Mouse (Mus musculus): Measurements from ENCODE around the gene Tmem18.

The Tmem18 gene

DNA sequence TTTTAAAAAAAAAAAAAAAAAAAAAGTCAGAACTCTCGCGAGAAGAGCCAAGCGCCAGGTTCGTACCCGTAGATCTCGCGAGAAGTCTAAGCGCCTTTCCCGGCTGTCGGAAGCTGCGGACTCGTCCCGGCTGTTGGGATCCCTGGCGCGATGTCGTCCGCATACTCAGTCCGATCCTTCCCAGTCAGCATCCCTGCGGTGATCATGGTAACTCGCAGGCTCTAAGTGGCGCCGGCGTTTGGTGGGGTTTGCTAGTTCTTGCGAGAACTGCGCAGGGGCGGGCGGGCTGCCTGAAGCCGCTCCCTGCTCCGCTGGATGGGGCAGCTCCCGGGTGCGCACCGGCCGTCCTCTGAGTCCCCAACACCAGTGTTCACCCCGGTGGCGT, at the start of gene Tmem18:
TSS of gene Tmem18 (plus strand) at position 71 of the 385 bp plus-strand sequence.
- DNase-seq (ENCODE audit: low spot score), result peak; percentile 45

DNA sequence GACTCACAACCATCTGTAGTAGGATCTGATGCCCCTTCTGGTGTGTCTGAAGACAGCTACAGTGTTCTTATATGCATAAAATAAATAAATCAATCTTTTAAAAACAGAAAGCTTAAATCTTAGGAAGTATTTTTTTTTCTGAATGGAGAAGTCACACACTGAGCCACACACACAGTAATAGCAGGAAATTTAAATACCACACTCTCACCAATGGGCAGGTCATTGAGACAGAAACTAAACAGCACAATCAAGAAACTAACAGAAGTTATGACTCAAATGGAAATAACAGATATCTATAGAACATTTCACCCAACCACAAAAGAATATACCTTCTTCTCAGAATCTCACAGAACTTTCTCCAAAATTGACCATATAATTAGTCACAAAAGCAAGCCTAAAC, 26.9 kb upstream of the Tmem18 start:
- DNase-seq (ENCODE audit: low spot score), result no peak

DNA sequence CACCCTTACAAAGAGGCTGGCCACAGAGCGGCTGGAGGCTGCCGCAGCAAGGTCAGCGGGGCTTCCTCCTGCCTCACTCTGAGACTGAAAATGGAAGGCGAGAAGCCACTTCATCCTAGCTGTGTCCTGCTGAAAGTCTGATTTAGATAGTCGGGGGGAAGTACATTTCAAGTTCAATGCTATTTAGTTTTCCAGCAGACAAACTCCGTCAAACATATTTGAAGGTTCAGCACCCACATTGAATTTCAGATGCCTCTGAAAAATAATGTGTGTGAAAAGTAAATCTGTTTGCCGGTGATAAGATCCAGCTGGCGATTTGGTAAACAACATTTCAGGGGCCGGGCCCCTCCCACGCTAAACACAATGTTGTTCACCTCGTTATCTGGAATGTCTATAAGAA, 22.8 kb upstream of the Tmem18 start:
- DNase-seq (ENCODE audit: low spot score), result no peak

DNA sequence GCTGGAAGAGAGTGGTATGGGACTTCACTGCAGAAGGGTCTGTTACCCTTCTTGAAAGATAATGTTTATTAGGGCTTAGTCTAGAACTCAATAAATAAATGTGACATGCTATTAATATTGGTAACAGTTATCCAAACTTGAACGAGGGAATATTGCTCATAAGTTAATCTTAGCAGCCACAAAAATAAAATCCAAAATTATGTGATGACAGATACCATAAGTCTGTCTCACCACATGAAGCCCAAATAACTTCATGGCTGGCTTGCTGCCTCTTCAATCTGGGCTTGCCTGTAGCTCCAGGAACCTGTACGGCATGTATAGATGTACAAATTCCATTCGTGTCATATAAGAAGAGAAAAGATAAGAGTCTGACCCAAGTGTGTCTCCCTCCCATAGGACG, 12.2 kb upstream of the Tmem18 start:
- DNase-seq (ENCODE audit: low spot score), result no peak

DNA sequence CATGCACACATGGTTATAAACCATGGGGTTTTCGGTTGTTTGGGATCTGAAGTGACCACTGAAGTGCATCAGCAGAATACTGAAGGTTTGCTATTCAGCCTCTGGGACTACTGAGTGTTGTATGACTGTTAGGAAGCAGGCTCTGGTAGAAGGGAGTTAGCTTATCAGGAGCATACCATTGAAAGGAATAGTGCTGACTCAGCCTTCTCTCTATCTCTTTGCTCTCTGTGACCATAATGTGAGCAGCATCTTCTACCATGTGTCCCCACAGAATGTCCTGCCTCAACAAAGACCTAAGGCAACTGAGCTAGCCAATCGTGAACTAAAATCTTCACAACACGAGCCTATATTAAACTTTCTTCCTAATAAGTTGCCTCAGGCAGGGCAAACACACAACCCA, 8.3 kb upstream of the Tmem18 start:
- DNase-seq (ENCODE audit: low spot score), result no peak

DNA sequence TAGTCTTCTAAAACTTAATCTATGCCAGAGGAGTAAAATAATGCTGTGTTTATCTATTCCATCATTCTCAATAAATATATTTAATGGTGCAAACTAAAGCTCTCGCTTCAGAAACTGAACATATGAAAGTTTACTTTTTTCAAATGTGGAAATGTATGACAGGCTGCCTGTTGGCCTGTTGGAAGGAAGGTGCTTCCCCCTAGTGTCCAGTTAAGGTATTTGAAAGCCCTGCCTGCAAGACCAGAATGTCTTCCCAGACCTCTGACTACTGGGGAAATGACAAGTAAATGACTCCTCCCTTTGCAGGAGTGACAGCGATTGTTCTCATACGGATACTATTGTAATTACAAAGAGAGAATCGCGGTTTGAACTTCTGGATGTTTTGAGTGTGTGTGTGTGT, 6.2 kb upstream of the Tmem18 start:
- DNase-seq (ENCODE audit: low spot score), result no peak

DNA sequence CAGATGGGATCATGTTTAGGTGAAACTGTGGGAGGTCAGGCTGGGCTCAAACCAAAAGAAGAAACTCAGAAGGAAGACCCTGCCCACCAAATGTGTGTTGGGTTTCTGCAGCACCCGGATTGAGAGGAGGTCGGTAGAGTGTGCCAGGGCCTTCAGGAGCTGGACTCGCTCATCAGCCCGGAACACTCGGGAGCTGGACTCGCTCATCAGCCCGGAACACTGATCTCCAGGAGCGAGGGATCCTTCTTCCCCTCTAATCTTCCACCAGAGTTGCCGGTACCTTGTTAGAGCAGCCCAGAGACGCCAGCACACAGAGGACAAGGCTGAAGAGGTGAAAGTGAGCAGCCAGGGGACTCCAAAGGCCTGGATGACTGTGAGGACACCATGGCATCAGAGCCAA, 2.9 kb upstream of the Tmem18 start:
- DNase-seq (ENCODE audit: low spot score), result no peak

DNA sequence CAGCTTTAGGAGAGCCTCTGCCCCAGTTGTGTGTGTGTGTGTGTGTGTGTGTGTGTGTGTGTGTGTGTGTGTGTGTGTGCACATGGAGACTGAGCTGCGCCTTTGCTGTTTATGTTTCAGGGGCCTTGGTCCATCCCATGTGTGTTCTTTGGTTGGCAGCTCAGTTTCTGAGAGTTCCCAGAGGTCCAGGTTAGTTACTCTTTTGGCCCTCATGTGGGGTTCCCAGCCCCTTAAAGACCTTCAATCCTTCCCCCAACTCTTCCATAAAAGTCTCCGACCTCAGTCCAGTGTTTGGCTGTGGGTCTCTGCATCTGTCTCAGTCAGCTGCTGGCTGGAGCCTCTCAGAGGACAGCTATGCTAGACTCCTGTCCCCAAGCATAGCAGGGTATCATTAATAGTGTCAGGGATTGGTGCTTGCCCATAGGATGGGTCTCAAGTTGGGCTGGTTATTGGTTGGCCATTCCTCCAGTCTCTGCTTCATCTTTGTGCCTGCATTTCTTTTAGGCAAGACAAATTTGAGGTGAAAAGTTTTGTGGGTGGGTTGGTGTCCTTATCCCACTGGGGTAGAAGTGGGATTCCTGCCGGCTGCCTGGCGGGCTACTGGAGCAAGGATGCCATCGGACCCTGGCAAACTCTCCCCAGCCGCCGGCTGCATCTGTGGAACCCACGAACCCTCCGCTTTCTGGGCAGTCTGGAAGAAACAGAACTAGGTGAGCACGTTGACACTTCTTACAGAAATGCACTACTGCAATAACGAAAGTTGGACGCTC, 455 bp upstream of the Tmem18 start:
- no peak for DNase-seq (ENCODE audit: low spot score)

DNA sequence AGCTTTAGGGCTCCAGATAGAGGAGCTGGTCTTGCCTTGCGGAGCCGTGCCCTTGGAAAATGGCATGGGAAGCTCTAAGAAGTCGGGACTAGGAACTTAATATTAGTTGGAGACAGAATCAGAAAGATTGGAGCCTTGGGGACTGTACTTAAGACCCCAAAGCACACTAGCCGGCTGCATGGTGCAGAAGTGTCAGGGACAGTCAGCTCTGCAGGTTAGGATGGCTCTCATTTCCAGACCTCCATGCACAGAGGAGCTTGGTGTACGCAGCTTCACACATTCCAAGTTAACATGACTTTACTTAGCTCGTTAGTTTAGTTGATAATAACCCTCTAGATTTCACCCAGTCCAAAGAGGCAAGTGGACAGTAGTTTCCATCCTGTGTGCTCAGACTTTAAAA, 637 bp downstream of the Tmem18 start:
- DNase-seq (ENCODE audit: low spot score), result no peak

DNA sequence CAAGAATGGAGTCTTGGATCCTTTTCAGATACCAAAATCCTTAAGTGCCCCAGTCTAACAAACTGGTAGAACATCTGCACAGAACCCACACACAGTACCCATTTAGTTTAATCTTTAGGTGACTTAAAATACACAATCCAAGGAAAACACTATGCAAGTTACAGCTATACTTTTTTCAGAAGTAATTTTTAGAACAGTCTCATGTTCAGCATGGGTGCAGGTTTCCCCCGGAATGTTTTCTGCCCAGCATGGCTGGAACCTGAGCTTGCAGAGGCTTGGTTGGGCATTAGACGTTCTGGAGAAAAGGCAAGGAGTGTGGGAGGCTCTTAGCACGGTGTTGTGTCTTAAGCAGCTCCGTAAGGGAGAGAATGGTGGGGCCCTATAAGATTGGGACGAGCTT, 7.6 kb downstream of the Tmem18 start:
- DNase-seq (ENCODE audit: low spot score), result no peak

DNA sequence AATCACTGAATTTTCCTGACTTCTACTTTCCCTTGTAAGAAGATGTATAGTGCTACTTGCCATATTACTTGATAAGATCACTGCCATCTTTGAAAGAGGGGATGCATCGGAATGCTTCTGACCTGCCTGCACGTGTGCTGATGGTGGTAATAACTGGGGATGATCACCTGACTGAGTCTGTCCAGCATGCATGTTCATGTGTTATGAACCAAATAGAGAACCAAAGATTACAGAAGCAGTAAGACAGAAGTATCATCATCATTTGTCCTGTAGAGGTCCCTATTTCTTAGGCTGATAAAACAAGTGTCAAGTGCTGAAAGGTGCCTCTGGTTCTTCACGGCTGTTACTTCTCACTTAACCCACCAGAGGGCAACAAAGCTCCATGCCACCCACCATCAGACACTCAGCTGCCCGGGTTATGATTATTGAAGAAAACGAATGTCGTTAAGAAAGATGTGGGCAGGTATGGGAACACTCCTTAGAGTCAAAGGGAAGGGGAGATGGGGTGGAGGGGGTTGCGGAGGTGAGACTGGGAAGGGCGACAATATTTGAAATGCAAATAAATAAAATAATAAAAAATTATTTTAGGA, 12.7 kb downstream of the Tmem18 start:
- DNase-seq (ENCODE audit: low spot score), result no peak

DNA sequence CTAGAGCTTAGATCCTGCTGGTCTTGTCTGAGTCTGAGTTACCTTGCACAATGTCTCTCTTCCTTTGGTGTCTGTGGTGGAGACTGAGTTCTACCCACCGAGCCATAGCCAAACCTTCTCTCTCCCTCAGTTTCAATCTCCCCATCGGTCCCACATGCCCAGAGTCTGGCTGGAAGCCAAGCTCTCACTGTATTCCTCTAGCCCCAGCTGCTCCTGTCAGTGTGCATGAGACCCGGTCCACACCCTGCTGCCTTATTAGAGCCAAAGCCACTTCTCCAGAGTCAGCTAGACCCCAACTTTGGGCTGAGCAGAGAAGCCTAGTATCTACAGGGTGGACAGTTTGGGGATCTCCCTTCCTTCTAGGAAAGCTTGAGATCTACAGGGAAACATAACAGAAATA, 14.7 kb downstream of the Tmem18 start:
- DNase-seq (ENCODE audit: low spot score), result no peak

DNA sequence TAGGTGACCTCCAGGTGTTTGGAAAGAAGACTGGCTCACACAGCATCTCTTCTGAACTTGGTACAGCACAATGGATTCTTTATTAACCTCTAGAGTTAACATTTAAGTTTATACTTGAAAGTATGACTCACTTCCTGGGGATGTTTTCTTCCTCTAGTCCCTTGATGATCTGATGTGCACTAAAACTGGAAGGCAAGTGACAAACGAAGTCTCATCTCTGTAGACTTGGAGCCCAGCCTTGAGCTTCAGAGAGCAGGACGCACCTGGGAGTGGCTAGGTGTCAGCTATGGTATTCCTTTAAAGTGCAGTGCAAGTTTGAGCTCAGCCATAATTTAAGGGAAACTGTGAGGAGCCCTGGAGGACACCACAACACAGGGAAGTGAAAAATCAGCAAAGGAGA, 15.2 kb downstream of the Tmem18 start:
- no peak for DNase-seq (ENCODE audit: low spot score)

DNA sequence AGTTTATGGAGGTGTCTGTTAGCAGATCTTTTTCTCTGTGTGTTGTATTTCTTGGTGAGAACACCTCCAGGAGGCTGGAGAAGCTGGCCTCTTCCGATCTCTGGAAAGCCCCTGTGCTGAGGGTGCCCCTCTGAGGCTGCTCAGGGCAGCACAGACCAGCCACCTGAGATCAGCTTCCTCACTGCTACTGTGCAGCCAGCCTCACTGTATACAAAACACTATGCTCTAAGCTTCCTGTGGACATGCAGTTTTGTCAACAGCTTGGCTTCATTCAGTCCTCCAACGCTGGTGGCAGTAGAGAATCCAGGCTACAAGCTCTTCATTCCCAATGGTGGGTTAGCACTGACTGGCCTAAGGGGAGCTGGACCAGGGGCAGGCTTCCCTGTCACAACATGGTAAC, 15.8 kb downstream of the Tmem18 start:
- no peak for DNase-seq (ENCODE audit: low spot score)

DNA sequence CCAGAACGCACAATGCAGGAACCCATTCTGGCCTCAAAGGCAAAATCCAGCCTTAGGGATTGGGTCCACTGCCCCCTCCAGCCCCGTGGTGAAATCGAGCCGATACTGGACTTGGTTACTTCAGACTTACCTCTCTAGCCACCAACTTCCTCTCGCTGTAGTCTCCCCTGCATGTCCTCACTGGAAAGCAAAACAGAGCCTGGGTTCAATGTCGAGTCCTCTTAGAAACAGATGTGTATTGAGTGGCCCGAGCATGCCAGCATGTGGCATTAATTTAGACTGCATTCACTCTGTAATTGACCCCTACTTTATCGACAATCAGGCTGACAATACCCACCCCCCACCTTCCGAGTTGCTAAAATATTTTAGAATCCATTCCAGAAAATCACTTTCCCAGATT, 19.8 kb downstream of the Tmem18 start:
- DNase-seq (ENCODE audit: low spot score), result no peak

DNA sequence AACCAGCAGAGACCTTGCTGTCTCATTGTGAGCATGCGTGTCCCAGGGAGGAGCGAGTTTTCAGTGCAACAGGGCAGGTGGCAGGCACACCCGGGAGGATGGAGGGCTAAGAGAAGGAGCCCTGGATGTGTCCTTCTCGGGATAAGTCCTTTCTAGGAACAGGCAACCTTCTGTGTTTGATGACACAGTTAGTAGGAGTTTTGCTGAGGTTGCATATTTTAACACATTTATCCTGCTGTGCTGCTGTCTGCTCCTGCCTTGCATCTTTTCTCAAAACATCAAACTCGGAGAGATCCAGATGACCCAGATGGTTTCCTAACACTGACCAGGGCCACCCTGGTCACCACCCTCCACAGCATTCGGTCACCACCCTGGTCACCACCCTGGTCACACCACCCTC, 20.6 kb downstream of the Tmem18 start:
- no peak for DNase-seq (ENCODE audit: low spot score)

DNA sequence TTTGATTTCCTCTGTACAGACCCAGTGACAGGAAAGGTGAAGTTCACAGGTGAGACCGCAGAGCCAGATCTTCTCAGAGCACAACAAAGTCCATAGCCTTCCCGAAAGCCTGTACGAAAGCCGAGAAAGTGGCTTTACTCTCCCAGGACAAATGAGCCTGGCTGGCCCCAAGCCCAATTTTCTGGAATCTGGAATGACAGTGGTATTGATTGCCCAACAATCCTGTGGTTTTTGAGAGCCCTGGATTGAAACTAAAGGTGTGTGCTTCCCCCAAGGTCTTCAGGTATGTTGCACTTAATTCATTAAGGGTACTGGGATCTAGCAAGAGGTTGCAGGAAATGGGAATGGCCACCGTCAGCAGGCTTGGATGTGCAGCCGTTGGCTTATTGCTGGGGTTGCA, 21.7 kb downstream of the Tmem18 start:
- DNase-seq (ENCODE audit: low spot score), result no peak

DNA sequence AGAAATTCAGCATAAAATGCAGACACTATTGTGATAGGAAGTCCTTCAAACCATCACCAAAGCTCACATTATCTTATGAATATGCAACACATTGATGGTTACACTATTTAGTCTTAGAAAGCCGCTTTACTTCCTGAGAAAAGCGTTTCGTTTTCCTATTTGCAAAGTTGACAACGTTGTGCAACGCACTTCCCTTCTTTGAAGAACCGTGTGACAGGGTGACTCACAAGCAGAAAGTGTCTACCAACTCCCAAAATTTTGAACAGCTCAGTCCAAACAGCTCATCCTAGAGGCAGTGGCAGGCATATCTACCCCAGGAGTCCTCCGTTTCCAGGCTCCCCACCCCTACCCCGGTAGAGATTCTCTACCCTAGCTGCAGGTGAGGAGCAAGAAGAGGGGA, 22.5 kb downstream of the Tmem18 start:
- DNase-seq (ENCODE audit: low spot score), result no peak

DNA sequence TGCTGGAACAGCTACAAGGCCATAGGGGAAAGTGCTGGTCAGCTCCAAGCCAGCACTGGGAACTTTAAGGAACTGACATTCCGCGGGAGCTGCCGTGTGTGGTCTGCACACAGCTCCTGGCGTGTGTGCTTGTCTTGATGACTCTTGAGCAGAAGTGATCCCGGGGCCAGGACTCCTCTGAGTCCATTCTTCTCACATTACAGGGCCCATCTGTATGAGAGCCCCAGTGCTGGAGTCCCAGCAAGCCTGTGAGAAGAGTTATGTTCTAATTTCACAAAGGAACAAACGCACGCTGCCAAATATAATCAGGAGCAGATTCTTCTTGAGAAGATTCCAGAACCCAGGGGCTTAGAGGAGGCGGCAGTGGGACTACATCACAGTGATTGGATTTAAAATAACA, 34.2 kb downstream of the Tmem18 start:
- DNase-seq (ENCODE audit: low spot score), result no peak

DNA sequence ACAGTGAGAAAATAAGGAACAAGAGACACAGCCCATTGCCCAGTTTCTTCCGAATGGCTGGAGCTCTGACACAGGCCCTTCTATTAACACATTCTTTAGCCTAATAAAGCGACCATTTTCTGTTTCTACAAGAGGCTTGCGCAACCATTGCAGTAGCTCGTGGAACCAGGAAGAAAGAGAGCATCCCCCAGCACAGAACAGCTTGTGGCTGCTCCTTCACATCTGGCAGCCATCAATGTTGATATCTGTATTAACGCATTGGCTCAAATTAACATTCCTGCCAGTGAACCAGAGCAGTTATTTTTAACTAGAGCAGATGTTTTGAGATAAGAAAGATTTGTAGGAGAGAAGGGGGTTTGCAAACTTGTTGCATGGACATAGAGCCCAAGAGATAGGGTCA, 44.2 kb downstream of the Tmem18 start:
- no peak for DNase-seq (ENCODE audit: low spot score)

DNA sequence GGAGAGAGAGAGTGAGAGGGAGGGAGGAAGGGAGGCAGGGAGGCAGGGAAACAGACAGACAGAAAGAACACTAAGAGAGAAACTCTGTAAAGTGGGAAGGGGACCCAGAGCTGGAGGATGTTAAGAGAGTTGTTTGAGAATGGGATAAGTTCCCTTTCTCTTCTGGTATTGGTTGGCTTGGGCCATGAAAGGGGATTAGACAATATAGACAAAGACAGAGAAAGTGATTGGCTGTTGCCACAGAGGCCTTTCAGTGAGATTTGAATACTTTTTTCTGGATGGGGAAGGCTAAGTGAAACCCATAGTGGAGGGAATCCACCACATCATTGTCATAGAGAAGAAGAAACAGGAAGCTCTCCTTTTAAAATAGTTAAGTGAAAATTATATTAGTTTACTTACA, 50.3 kb downstream of the Tmem18 start:
- no peak for DNase-seq (ENCODE audit: low spot score)
